Mouse (Mus musculus): ENCODE results near the gene Cdc37.

DNA sequence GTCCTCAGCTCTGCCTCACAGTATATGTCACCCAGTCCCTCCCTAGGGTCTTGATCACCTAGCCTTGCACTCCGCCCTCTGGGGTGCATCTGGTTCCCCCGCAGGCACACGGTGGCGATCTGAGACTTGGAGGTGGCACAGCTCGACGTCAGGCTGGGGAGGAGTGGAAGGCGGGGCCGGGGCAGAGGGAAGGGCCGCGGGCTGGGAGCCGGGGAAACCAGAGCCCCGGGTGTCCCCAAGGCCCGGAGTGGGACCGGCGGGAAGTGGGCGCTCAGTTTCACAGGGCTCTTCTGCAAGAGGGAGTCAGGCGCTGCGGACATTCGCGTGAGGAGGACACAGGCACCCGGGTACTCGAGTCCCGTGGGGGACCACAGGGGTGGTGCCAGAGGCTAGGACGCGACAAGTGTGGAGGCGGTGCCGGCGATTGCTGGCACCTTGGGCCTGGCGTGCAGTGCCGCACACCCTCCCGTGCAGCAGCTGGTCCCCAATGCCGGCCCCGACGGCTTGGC is 34.2 kb upstream of the Cdc37 start:
- TF ChIP-seq CTCF (conservative IDR thresholded peaks at IDR 0.05; ENCODE audit: insufficient read depth, insufficient read length, low read depth, low read length) = peak; percentile 36
- no peak for TF ChIP-seq POLR2A (IDR thresholded peaks at IDR 0.05; ENCODE audit: low read depth, low read length)
